Mouse (Mus musculus): ENCODE data around the gene Kcnj11.

Gene Kcnj11

DNA sequence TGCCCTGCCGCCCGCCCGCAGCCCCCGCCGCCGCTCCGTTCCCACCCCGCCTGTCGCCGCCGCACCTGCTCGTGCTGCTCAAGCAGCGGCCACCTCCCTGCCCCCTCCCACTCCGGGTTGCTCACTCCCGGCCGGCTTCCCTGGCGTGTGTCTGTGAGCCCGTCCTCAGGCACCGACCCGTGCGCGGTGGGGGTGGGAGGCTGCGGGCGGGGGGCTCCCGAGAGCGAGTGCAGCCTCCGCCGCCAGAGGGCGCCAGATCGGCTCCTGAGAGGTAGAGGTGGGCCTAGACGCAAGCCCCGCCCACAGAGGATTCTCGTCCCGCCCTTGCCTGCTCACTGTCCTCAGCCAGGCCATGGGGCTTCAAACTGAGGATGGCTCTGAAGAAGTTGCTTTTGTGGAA lies at the start of gene Kcnj11:
Gene Kcnj11 (minus strand): TSS at position 202 of the 400 bp plus-strand sequence.
- peak; percentile 87 for DNase-seq

DNA sequence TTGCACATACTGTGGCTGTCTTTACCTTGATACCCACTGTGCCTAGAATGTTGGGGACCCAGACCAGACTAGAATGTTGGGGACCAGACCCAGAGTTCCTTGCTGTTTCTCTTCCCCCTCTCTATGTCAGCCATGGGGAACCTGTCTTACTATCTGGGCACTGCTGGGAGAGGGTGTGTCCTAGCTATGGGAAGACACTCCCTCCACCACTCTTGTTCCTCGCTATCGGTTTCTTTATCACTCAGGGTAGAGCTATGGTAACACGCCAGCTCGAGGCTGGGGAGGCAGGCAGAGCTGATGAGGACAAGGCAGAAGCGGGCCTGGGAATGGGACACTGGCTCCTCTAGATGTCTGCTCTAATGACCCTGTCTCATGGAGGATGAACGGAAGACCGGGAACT lies 46.9 kb upstream of the Kcnj11 start:
- DNase-seq, result no peak

DNA sequence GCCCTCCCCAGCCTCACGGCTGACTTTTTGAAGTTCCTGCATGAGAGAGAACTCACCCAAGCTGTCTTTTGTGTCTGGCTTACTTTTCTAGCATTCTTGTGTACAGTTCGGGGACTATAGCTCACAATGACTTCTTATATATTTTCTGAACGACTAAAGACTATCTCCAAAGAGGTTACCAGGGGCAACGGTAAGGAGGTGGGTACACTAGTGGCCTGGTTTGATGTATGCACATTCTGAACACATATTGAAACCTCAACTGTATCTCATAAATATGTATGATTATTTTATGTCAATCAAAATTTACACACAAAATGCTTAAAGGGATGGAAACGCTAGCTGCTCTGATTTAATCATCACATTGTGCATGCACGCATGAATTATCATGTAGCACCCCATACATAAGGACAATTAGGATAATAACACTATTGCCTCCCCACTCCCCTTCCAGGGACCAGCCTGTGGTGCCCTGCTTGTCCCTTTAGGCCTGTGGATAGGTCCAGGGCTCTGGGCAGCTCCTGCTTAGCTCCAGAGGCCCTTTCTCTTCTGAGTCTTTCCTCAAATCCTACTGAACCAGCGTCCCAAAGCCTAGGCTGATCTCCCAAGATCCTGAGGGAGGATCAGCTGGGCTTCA lies 46.2 kb upstream of the Kcnj11 start:
- DNase-seq, result no peak

- no peak for DNase-seq
These were observed 43.5 kb upstream of the Kcnj11 start for GRCm38 (mm10) chr7:46144061-46144460.

DNA sequence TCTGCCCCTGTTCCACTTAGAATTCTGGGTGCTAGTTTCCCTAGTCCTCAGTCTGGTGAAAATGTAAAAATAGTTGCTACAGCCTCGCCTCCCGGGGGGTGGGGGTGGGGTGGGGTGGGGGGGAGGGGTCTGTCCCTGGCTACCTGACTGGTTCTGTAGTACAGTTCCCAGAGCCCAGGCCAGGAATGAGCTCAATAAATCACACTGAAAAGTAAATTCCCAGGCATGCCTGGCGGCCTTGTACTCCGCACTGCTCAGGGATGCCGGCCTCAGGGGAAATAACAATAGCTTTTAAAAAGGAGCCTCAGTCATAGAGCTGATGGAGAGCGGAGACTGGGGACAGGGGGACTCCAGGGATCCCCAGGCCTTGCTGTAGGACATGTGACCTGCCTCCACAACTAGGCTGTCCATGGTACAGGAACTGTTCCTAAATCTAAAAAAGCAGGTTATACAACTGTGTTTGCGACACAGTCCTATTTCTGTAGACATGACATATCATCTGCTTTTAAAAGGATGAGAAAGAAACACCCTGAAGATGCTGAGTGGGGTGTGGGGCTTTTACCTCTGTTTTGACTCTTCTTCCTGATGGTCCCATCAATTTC lies 37.9 kb upstream of the Kcnj11 start:
- no peak for DNase-seq

DNA sequence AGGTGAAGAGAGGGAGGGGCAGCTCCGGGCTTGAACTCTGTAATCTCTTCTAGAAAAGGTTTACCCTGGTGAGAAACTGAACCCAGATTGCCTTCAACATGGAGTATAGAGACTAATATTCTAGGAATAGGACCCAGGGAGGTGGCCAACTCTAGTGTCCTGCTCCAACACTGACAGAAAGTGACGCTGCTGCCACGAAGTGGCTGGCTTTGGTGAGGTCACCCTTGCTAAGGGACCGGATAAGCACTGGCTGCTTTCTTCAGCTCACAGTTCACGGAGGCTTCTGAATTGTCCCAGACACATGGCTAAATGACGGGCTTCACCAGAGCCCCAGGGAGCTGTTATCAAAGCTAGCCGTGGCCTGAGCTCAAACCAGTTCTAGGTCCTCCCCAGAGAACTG lies 33.3 kb upstream of the Kcnj11 start:
- DNase-seq, result no peak

- DNase-seq, result no peak
These were observed 31.7 kb upstream of the Kcnj11 start for GRCm38 (mm10) chr7:46132229-46132628.

- DNase-seq, result peak; percentile 62
These were observed 31.2 kb upstream of the Kcnj11 start for GRCm38 (mm10) chr7:46131806-46132205.

- DNase-seq, result peak; percentile 49
These were observed 30.7 kb upstream of the Kcnj11 start for GRCm38 (mm10) chr7:46131266-46131665.

DNA sequence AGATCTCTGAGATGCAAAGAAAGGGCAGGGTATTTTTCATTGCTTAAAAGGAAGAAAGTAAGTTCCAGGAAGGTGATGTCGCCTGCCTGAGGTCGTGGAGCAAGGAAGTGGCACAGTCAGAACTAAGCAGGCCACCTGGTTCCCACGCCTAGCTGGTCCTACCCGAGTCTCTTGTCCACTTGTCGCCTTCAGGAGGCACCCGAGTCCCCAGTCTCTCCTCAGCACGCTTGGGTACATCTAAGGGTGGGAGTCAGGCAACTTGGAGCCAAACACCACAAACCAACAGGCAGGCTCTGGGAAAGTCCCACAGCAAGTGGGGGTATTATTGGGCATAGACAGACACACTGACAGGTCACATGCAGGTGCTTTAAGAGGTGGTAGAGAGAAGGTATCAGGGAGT lies 30.2 kb upstream of the Kcnj11 start:
- DNase-seq, result no peak

GRCm38 (mm10) chr7:46129463-46130179 lies 29.1 kb upstream of the Kcnj11 start:
- no peak for DNase-seq

- DNase-seq, result no peak
These were observed 27.6 kb upstream of the Kcnj11 start for GRCm38 (mm10) chr7:46128196-46128595.

DNA sequence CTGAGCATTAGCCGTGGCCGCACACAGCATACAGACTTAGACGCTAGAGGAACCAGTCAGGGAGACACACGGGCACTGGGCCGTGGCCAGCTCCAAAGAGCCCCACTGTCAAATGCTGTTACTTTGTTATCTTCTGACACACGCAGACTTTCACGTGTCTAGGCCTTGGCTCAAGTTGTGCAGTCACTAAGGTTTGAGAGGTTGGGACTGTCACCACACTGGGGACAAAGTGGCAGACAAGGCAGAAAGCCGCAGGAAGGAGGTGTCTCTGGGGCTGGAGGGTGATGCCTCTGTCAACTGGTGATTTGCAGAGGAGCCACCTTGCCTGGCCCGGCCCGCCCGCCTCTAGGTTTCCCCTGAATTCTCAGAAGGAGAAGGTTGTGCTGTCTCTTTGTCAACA lies 24.8 kb upstream of the Kcnj11 start:
- no peak for DNase-seq

- no peak for DNase-seq
These were observed 23.9 kb upstream of the Kcnj11 start for GRCm38 (mm10) chr7:46124460-46124859.

- no peak for DNase-seq
These were observed 22.4 kb upstream of the Kcnj11 start for GRCm38 (mm10) chr7:46122964-46123363.

GRCm38 (mm10) chr7:46117035-46117434 lies 16.5 kb upstream of the Kcnj11 start:
- DNase-seq, result no peak

DNA sequence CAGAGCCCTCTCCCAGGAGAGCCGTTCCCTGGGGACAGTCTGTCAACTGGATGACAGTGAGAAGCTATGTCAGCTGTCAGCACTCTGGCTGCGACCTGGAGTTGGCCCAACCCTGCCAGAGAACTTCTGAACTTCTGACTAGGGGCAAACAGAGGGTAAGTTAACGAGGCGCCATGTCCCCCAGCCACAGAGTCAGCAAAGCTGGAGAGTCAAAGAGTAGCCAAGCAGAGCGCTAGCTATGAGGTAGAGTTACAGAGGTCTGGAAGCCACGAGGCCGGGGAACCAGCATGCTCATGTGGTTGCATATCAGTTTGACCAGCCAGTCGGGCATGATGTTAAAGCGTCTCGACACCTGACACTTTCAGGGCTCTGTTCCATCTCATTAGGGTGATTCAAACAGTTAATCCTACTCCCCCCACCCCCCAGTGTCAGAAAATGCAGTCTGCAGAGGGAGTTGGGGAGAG lies 15.6 kb upstream of the Kcnj11 start:
- no peak for DNase-seq

DNA sequence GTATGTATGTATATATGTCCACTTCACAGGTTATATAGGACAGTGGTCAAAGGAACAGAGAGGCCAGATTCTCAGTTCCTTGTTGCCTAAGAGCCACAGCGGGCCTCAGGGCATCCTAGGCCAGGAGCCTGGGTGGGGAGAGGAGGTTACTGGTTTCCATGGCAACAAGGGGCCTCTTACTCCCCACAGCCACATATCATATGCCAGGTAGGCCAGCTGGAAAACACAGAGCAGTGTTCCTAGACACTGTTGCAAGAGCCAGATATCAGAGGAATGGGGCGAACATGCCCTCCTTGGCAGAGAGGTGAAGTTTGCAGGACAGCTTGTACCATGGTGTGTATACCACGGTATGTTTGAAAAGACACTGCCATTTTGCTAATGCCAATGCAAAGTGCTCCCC lies 12.9 kb upstream of the Kcnj11 start:
- no peak for DNase-seq

DNA sequence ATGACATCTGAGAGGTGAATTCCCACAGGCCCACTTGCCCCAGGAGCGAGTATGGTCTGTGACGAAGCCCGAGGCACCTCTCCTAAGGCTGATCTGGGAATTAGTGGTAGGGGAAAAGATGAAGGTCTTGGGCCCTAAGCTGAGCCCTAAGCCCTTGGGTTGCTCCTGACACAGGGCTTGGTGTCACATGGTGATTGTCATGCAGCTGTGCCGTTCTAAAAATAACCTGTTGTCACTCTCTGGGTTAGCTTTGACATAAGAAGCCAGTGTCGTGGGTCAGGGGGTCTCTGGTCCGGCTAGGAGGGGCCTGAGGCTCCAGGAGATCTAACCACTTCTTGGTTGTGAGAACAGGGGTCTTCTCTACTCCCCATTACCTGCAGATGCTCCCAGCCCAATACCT lies 11.4 kb upstream of the Kcnj11 start:
- no peak for DNase-seq

DNA sequence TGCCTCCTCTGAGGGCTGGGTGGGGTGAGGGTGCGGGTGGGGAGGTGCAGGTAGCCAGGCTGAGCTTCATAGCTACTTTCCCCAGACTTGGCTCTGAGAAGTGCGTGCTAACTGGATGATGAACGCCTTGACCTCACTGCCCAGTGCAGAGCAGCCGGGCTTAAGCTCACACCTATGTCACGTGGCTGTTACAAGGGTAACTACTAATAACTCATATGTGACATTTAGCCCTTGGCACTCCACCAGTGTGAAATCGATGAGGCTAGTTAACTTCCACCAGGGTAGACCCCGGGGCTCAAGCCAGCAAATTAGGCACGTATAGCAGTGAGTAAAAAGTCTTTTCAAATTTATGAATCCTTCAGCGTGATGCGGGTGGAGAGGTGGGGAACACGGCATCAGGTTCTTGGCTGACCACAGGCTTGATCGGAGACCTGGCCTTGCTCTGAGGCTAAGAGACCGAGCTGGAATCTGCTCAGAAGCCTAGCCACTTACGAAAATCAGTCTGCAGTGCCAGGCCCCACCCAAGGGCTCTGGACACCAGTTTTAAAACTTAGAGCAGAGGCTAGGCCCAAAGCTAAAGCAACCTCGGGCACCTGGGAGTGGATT lies 10.8 kb upstream of the Kcnj11 start:
- DNase-seq, result no peak

- no peak for DNase-seq
These were observed 9.5 kb upstream of the Kcnj11 start for GRCm38 (mm10) chr7:46110079-46110478.

DNA sequence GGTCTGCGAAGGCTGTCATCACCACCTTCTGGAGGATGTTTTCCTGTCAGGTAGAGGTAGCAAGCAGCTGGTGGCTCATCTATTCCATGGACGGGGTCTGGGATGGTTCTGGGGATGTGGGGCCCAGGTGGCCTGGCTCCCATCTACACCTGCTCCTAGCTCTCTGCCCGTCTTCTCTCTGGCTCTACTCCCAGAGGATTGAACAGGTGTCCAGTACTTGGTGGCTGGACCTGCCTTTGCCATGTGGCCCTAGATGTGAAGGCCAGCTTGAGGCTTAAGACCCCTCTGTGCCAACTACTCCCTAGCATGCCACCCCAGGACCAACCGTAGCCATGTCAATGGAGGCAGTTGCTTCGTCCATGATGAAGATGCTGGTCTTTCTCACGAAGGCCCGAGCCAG lies 4.9 kb upstream of the Kcnj11 start:
- DNase-seq, result peak; percentile 45

DNA sequence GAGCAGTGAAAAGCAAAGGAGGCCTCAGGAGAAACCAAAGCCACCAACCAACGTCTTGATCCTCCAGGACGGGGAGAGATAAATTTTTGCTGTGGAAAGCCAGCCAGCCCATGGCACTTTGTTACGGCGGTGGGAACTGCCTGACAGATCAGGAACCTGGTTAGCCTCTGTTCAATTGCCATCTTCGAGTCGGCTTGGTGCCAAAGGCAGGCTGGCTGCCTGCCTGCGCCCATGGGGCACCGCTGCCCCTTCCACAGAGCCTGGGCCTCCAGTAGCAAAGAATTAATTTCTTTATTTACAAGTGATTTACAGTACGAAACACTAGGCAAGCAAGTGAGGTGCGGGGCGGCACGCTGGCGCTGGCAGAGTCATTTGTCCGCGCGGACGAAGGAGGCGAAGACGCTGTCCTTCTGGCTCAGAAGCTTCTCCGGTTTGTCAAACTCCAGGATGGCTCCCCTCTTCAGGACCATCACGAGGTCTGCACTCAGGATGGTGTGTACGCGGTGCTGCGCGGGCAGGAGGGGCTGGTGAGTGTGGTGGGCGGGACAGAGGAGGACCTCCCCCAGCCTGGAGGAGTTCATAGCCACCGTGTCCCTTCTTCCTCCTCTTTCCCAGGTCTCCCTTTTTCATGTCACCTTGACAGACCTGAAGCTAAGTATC lies 3.8 kb upstream of the Kcnj11 start:
- peak; percentile 70 for DNase-seq

All from cerebellum, adult 11 months (tissue).